Mouse (Mus musculus) bone marrow, adult 2 months (tissue): ENCODE data around the gene Nkx3-2. TPM values are rescaled to one million over a fixed set of nuclear protein-coding genes. Genes with fewer than 3 reads are reported as not detected.

Experiments used
- H3K27ac ChIP-seq: fragments of 200-500 bp; 2 replicates; pipeline ENCODE4 v1.5.1; 2012; ENCODE audit warnings: low read depth, mild to moderate bottlenecking, control low read depth, inconsistent platforms, low read length; ENCODE audit not compliant: control insufficient read depth, poor library complexity, insufficient read depth
- H3K4me1 ChIP-seq: fragments of 200-500 bp; 2 replicates; pipeline ENCODE4 v1.6.1; 2011; ENCODE audit warnings: low read length; ENCODE audit not compliant: control insufficient read depth, insufficient read depth
- H3K4me3 ChIP-seq: fragments of 200-500 bp; replicated peaks from 2 replicates; pipeline ENCODE3; 2011; ENCODE audit warnings: mild to moderate bottlenecking, low read depth, low read length, control low read depth; ENCODE audit not compliant: control insufficient read depth
- CTCF ChIP-seq: fragments of 200-500 bp; IDR thresholded peaks from 2 replicates; pipeline ENCODE4 v1.5.1; 2011; ENCODE audit warnings: low read length, control low read depth; ENCODE audit not compliant: control insufficient read depth, insufficient read depth
- POLR2A ChIP-seq: fragments of 200-500 bp; IDR thresholded peaks from 2 replicates; pipeline ENCODE4 v1.6.1; 2011; ENCODE audit warnings: low read depth, mild to moderate bottlenecking, control low read depth, low read length, borderline replicate concordance; ENCODE audit not compliant: control insufficient read depth
- WGBS: fragments of 180-500 bp; shearing (Covaris S2); methylation state at CpG from one replicate; pipeline ENCODE4 v1.1.7; 2018; 5-methylcytosine and 5-hydroxymethylcytosine counted together
- polyA plus RNA-seq: library from polyadenylated mRNA; stranded (reverse); fragments of >200 nt; gene quantifications from 2 replicates; pipeline ENCODE4 v1.2.4, GENCODE M21; 2011; ENCODE audit warnings: low replicate concordance; ENCODE audit not compliant: missing spikeins, insufficient read depth, insufficient read length

Nkx3-2 gene
- polyA plus RNA-seq: not detected in 2 replicates

DNA sequence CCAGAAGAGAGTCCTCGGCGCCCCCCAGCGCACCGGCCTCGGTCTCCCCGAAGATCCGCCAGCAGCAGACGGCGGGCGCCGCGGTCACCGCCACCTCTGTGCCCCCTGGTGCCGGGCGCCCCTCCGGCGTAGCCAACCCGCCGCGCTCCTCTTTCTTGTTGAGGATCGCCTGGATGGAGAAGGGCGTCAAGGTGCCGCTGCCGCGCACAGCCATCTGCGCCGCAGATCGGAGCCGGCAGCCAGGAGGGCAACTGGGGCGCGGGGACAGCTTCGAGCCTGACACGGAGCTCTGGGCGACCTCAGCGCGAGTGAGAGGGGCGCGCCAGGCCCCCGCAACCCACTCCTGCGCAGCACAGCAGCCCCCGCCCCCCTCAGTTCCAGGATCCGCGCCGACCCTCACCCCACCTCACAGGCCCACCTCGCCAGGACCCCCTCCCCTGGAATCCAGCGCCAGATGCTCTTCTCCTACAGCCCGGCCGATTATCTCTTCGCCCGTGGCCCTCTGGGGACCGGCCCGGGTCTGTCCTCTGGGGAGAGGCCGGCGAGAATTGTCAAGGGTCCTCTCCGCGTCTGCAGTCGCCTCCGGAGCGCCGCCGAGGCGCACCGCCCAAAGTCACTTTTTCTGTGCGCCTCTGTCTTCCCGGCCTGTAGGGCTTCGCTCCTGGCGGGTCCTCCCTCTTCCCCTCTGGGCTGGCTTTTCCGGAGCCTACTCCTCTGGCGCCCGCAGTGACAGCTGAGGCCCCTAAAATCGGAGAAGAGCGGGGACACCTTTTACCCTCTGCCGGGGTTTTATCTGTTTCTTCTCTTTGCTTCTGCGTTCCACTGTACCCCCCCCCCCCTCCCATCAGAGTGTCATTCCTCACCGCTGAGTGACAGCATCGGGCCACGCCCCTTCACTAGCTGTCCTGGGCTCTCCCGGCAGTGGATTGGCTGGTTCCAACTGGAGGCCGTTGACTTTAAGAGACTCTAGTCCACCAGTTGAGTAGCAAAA lies at the start of gene Nkx3-2:
Gene Nkx3-2, minus strand, starts transcription at position 771 of the 991 bp plus-strand sequence.
- TF ChIP-seq CTCF: no peak
- TF ChIP-seq POLR2A: no peak; the same call in 1 of the 2 replicates
- whole genome bisulfite sequencing: 2% methylated on average over 78 of the region's 79 CpGs
- H3K4me3 ChIP-seq: no peak within 1 kb of the TSS
- H3K27ac ChIP-seq: no peak within 1 kb of the TSS; the same call in 1 of the 2 replicates
- no peaks in the 10 kb centered on the region for H3K4me1 ChIP-seq

DNA sequence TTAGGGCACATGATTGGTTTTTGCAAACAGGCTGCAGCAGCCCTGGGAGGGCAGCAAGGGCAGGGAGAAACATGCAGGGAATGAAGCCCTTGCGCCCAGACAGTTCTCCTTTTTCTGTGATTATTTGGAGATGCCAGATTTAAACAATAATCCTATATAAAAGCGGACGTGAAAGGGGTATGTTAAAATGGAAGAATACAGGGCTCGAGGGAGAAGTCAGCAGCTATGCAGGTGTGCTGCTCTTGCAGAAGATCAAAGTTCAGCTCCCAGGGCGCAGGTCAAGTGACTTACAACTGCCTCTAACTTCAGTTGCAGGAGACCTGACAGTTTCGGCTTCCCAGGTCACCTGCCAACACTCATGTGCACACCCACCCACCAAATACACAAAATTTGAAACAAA lies 48.2 kb upstream of the Nkx3-2 start:
- H3K4me3 ChIP-seq: no peak overlapping the region
- TF ChIP-seq CTCF: no peak
- no peak for TF ChIP-seq POLR2A
- 94% methylated on average over 6 of the region's 6 CpGs for WGBS
- no peaks in the 10 kb centered on the region; the same call in 1 of the 2 replicates for H3K4me1 ChIP-seq
- no peak overlapping the region for H3K27ac ChIP-seq

DNA sequence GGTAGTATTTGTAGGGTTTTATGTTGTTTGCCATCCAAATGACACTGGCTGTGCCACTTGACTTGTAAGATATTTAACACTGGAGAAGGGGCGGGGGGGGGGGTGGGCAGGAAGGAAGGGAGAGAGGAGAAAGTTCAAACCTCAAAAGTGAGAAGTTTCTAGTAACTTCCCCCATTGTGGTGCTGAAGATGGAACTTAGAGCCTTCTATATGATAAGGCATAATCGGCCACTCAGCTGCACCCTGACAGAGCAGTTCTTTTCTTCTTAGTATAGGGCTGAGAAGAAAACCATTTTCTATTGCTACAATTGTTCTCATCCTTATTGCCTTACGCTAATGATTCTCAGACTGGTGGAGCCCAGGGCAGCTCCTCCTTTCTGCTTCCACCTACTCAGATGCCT lies 47.0 kb upstream of the Nkx3-2 start:
- TF ChIP-seq CTCF (no peak), POLR2A (no peak)
- Histone ChIP-seq H3K27ac (no peak overlapping the region), H3K4me3 (no peak overlapping the region), H3K4me1 (no peaks in the 10 kb centered on the region; the same call in 1 of the 2 replicates)
- WGBS: 32% methylated on average over 3 of the region's 3 CpGs

DNA sequence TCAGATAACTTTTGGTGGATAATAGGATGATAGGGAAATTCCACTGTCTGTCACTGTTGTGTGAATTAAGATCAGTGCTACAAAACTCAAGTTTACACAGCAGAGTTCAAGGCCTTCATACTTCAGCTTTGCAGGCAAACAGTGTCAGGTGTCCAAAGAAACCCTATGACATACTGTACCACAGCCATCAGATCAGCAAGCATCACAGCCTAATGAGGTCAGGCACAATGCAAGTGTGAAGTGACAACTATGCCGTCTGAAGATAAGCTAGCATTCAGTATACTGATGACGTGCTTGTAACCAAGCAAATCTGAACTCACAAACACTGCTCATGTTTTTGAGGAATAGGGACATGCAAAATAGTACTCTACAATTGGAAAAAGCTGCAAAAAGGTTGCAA lies 43.1 kb upstream of the Nkx3-2 start:
- no peaks in the 10 kb centered on the region; the same call in 1 of the 2 replicates for H3K4me1 ChIP-seq
- H3K4me3 ChIP-seq: no peak overlapping the region
- H3K27ac ChIP-seq: no peak overlapping the region
- no peak for TF ChIP-seq POLR2A
- no peak for TF ChIP-seq CTCF
- 72% methylated on average over 2 of the region's 2 CpGs for WGBS

DNA sequence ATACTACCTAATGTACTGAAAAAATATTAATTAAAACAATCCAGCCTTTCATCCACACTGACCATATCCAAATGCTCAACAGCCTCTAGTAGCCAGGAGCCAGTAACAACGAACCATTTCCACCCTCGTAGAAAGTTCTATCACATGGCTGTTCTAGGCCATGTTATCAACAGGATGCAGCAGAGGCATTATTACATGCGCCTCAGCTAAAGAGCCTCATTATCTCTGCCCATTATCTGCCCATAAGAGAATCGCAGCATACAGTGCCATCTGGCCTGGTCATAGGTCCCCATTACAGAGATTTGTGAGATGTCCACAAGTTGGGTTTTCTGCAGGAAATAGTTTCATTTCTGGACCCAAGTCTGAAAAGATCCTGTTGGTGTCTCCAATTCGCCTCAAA lies 41.9 kb upstream of the Nkx3-2 start:
- H3K4me1 ChIP-seq: no peaks in the 10 kb centered on the region
- 70% methylated on average over 5 of the region's 5 CpGs for WGBS

DNA sequence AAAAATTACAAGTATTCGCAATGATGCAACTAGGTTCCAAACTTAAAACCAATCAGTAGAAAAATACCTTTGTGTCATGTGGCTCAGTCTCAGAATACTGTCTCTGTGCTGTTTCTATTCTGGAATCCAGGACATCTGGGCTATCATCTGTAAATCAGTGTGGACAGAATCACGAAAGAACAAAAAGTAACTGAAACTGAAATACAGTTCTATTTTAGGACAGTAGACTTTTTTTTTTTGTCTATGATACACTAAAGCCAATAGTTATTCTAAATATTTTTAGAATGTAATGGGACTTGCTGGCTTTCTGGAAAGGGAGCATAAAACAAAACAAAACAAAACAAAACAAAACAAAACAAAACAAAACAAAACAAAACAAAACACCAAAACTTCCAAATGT lies 40.8 kb upstream of the Nkx3-2 start:
- H3K27ac ChIP-seq: no peak overlapping the region
- H3K4me3 ChIP-seq: no peak overlapping the region
- H3K4me1 ChIP-seq: no peaks in the 10 kb centered on the region
- TF ChIP-seq CTCF (no peak), POLR2A (no peak)
- 83% methylated on average over 2 of the region's 2 CpGs for WGBS

More for the DNA sequence above, 41.9 kb upstream of the Nkx3-2 start:
- H3K4me3 ChIP-seq: no peak overlapping the region
- no peak for TF ChIP-seq CTCF
- no peak for TF ChIP-seq POLR2A
- H3K27ac ChIP-seq: no peak overlapping the region

DNA sequence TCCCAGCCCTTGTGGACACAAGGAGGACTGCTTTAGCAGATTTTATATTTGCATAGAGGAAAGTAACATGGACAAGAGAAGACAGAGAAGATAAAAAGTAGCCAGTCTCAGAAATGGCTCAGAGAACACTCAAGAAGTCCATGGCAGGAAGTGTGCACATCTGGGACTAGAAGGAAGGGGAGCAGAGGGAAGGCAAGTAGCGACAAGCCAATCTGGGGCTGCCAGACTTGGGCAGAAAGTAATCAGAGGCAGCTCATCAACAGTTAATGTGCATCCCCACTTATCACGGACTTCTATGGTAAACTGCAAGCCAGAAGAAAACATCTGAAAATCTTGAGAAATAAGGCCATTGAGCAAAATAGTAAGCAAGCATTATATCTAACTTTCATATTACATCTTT lies 40.3 kb upstream of the Nkx3-2 start:
- 66% methylated on average over 2 of the region's 2 CpGs for WGBS
- Histone ChIP-seq H3K4me3 (no peak overlapping the region), H3K4me1 (no peaks in the 10 kb centered on the region), H3K27ac (no peak overlapping the region)
- TF ChIP-seq CTCF (no peak), POLR2A (no peak)

DNA sequence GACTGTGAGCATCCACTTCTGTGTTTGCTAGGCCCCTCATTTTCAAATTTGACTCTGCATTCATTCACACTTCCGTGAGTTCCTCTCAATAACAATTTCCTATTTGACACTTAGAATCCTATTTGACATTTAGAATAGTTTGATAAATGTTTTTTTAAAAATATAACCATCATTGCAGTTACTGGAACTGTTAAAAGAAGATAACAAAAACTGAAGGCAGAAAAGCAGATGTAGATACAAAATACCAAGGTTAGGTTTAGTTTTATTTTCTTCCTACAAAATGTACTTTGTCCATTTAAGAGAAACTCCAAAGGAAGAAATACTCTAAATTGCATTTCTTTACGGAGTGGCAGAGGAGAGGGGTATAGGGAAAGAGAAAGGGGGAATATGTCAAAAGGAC lies 37.3 kb upstream of the Nkx3-2 start:
- Histone ChIP-seq H3K27ac (no peak overlapping the region), H3K4me3 (no peak overlapping the region), H3K4me1 (no peaks in the 10 kb centered on the region)
- TF ChIP-seq POLR2A (no peak), CTCF (no peak)
- 79% methylated on average over 2 of the region's 2 CpGs for WGBS

DNA sequence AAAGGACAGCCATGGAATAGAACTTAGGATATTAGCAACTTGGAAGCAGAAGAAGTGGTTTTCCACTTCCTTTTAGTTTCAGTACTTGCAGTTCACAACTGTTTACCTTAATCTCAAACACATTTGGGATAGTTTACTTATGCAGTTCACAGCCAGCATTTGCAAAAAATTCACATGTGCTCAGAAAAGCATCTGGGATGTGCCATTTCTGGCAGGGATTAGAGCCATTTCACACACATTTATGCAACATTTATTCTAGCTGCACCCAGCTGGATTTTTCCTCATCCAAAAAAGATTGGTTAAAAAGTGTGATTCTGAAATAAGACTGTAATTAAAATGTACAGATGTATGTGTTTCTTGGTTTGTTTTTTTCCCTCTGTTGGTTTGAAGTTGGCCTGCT lies 30.1 kb upstream of the Nkx3-2 start:
- no peak overlapping the region for H3K27ac ChIP-seq
- no peak for TF ChIP-seq CTCF
- TF ChIP-seq POLR2A: no peak
- H3K4me3 ChIP-seq: no peak overlapping the region
- no peaks in the 10 kb centered on the region for H3K4me1 ChIP-seq
